Mouse (Mus musculus): ENCODE data around the gene Sftpd.

Gene Sftpd

DNA sequence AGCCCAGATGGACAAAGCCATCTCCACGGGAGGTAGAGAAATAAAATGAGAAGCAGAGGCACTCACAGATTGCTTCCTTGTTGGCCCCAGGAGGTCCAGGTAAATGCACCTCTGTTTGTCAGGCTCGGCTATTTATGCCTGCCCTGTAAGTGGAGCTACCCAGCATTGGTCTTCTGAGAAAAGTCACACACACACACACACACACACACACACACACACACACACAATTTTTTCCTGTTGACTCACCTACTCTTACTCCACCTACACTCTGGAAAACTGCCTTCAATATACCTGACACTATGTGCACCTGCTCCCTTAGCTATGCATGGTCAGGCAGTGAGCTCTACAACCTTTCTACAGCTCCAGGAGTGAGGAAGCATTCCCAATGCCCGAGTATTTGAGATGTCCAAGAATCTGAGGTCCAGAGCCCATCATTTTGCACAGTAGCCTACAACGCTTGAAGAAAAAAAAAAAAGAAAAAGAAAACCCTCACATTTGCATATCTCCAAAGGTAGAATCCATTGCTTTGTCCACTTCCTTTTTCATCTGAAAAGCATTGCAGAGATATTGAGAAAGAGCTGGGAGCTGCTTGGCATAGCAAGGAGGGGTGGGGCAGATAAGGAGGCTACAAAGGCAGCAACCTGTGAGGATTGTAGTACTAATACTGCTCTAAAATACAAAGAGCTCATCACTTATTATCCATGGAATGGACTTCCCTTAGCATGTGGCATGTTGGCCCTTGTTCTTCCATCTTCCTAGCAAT lies at the start of gene Sftpd:
TSS of gene Sftpd (minus strand) at position 91 of the 763 bp plus-strand sequence.
- no peak for DNase-seq

DNA sequence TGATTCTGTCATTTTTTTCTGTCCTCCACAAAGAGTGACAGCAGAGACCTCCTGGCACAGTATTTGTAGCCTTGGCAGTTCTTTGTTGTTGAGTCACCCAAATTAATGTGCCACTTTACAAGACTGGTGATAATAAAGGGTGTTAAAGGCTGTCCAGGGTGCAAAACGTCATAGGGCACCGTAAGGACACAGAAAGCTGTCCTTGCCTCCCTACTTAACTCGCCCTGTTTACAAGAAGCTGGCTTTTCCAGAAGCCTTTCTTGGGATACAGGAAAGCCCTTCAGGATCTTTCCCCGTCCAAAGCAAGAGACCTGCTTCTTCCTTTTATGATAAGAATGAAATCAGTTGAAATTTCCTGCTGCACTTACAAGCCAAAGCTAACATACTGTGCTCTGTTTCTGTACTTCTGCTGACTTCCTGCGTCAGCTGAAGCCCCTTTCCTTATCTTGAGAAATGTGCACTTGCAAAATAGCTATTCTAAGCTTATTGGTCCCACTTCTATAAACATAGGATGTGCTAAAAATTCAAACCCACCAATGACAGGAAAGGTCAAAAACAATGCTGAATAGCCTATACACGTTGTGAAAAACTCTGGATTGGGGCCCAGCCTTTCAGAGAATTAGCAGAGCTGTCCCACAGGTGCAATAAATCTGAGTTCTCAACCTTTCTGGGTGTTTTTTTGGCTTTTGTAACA lies 13.2 kb upstream of the Sftpd start:
- no peak for DNase-seq

DNA sequence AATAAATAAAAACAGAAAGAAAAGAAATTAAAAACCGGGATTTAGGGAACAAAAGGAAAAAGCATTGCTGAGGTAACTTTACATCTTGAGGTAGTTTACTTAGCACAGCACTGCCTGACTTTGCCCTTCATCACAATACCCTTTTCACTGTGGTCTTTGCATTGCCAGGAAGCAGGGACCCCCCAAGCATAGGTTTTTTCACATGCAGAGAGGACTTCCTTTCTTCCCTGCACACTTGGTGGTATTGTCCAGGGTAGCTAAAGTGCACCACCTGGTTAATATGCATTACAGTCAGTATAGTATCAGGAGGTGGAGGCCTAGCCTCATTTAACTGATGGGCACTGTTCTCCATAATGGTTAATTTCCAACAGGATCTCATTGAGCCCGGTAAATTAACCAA lies 4.5 kb upstream of the Sftpd start:
- no peak for DNase-seq

DNA sequence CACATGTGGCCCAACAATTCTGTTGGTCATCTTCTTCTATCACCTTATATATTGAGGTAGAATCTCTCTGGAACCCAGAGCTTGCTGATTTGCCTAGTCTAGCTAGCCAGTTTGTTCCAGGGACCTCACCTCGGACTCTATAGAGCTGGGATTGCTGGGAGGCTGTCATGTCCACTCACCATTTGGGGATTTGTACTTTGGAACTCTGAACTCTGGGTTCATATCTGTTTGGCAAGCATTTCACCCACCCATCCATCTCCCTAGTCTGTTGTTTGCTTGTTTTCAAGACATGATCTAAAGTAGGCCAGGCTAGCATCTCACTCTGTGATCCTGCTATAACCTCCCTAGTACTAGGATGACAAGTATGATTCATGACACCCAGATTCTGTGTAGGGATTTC lies 10.1 kb downstream of the Sftpd start:
- DNase-seq: no peak

DNA sequence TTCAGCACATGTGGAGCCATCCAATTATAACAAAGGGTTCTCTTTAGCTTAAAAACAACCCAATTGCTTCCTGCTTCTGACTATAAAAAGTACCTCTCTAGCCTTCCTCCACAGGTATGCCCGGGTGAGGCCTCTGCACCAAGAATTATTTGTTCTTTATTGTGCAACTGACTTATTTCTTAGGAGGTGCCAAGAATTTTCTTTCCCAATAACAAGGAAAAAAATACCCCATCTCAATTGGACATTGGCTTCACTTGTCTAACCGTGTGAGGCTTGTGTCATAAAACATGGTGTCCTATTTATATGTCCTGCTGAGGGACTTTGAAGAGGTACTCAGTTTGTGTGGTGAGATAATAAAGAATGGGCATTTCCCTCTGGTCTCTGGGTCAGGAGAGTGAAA lies 14.4 kb downstream of the Sftpd start:
- DNase-seq: no peak

DNA sequence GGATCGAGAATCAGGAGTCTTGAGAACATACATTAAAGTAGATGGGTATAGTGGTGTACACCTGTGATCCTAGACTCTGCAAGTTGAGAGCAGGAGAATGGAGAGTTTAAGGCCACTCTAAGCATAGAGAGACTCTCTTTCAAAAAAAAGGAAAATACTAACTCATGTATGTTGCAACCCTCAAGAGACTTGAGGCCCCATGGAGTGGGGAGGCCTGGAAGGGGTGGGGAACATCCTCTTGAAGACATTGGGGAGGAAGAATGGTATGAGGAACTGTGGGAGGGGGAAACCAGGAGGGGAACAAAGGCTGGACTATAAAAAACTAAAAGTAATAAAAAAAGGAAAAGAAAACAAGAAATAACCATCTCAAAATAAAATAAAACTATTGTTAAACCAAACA lies 16.4 kb downstream of the Sftpd start:
- DNase-seq: no peak

DNA sequence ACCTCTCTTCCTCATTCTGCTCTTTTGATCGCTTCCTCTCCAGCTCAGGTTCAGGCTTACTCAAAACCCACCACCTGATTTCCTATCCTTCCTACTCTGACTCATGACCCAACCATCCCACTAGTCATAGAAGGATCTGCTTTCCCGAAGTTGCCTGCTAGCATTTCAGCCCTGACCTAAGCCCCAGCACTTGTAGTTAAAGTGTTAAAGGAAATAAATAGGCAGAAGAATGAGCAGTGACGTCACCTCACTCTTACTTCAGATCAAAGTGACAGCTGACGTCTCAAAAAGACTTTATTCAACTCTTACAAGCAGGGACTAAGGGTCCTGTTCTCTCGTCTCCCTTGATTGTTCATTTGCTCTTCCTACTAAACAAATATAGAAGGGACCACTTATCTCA lies 17.7 kb downstream of the Sftpd start:
- DNase-seq: no peak

DNA sequence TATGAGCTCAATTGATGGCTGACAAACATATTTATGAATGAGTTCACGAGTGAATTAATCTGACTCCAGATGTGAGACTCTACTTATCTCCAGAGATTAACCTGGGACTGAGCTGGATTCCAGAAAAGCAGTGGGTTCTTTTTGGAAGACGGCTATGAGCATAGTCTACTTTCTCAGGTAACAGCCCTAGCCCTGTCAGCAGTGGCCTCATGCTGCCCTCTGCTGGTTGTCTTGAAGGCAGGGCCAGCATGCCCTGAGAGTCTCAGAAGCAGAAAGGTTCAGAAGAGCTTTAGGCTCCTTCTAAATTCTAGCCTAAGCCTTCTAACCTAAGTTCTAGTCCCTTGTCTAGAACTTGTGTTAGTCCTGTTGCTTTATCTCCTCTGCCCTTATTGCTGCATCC lies 22.3 kb downstream of the Sftpd start:
- peak; percentile 4 to 6 for DNase-seq

DNA sequence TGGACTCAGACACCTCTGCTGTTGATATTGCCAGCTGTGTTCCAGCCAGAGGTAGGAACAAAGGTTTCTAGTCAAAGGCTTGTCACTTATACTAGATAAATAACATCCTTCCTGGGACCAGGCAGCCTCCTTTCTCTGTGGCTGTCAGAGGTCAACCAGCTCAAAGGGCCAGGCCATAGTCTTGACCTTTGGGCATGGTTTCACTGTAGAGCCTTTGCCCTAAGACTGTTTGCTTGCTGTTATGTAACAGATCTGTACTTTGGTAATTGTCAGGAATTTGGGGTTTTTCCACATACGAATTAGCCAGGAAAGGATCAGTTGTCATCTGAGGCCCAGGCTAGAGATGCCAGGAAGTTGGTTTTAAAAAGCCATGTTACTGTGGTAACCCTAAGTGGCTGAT lies 24.2 kb downstream of the Sftpd start:
- DNase-seq: no peak

DNA sequence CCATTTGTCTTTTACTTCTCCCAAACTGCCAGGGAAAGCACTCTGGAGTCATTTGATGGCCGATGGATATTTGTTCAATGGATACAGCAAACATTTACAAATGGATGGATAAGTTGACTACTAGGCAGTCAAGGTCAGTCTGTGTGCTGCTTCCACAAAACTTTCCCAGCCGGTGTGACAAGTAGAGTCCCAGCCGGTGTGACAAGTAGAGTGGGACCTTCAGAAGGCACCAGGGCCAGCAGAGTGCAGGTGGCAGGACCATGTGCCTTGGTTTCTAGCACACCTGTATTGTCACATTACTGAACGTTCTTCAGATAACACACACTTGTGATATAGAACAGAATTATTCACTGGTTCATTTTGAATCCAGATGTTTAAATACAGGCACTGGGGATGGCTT lies 24.9 kb downstream of the Sftpd start:
- no peak for DNase-seq

DNA sequence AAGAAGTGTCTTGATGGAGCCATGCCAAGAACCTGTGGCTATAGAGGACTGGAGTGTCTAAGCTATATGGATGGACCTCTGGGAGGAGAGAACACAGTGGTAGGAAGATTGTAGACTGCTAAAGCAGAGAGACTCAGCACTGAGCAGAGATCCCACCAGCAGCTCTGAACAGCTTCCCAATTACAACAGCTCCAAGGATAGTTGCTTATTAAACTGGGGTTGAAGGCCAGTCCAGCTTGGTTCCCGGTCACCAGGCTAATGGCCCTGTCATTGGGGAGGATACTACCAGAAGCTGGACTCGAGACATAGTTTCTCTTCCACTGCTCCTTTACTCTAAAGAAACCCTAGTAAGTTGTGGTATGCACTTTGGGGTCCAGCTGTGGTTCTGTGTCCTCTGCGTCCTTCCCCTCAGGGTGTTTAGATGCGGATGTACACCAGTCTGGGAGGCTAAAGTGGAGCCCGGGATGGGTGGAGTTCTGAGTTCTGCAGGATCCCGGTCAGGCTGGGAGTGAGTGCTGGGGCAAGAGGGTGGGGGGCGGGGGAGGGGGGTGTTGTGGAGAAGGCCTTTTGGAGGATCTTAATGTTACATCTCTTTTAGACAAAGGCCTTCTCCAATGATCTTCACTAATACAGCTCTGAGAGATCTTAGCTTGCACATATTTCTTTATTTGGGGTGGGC lies 33.6 kb downstream of the Sftpd start, which contains the start of gene Mbl1:
TSS of gene Mbl1 (plus strand) at position 239 of the 679 bp plus-strand sequence.
- DNase-seq: no peak

DNA sequence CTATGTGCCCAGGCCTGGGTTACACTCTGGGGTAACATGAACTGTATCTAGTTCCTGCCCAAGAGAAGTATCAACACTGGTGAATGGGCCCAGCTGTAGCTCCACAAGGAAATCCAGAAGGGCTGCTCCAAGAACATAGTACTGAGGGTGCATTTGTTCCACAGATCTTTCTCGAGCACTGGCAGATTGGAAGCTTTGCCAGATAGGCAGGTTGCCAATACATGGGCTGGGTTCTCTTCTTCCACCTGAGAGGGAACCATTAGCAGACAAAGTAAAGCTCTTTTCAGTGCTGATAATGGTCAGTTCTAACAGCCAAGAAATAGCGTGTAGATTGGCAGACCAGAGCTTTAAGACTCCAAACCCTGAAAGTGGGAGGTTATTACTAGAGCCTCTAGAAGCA lies 37.6 kb downstream of the Sftpd start:
- no peak for DNase-seq

DNA sequence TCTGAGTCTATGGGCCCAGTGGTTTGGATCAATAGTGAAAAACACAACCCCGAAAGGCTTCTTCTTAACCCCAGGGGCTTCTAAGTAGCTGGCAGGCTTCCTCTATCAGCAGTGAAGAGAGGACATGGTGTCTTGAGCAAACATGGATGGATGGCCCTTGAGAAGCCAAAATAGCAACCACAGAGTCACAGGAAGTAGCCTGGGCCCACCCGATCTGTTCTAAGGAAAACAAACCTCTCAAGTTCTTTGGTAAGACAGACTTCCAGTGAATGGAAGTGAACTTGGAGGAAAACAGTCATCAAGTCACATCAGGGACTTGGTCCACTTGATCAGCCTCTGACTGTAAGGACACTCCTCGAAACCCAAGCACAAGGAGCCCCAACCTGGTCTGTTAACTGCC lies 38.0 kb downstream of the Sftpd start:
- DNase-seq: no peak

DNA sequence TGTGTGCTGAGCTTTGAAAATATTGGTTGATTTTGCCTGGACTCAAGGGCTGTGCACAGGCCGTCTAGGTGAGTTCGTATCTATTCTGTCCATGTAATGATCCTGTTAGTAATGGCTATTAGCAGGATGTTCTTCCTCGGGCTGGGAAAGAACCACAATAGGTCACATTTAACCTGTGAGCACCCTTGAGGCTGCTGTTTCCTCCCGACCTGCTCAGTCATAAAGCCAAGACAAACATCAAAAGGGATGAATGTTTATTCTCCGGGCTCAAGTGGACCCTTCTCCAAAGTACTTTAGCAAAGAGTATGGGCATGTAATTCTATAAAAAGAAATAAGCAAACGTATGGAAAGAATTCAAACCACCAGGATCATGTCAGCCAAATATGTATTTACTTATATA lies 38.9 kb downstream of the Sftpd start:
- no peak for DNase-seq

DNA sequence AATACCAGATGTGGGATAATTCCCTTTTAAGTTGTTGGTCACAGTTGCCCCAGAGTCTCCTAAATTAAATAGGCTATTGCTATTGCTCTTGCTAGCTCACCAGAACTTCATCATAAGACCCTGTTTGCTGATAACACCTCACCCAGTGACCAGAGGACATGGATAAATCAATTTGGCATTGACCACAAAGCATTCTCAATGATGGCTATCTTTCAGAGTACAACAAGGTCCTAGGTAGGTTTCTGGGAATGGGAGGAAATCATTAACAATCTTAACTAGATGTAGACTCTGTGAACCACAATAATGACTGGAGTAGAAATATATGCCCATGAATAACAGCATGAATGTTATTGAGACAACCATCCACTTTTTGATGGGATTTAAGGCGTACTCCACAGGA lies 44.3 kb downstream of the Sftpd start:
- DNase-seq: no peak

DNA sequence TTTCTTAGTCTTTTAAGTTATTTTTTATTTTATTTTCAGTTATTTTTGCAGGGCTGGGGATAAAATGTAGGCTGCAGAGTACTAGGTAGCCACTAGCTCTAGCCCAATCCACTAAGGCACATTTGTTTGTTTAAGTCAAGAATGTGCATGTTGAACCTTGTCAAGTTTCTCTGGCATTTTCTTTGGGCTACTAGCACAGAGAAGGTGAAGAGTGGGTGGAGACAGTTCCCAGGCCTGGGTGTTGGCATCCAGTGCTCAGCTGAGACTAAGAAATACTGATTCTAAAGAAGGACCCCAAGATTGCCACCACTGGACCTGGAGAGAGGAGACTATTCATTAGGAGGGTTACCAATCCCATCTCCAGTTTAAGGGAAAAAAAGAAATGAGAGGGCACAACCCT lies 47.9 kb downstream of the Sftpd start:
- no peak for DNase-seq

DNA sequence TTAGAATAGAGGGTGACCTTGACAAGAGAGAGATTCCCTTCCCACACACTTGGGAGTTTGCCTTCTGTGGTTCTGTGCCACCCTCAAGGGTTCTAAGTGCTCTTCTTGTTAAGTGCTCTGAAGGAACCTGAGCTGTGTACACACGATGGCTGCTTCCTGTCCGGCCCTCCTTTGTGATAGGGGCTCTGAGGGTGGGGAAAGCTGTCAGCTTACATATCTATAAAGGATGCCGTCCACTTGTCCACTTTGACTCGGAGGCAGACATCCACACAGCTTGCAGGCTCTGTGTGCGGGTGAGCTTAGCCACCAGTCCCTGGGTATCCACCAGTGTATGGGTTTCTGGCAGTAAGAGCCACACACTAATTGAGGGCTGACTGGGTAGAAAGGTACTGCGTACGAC lies 53.4 kb downstream of the Sftpd start, which contains the start of gene Sftpa1:
TSS of gene Sftpa1 (plus strand) at position 243 of the 400 bp plus-strand sequence.
- DNase-seq: no peak

DNA sequence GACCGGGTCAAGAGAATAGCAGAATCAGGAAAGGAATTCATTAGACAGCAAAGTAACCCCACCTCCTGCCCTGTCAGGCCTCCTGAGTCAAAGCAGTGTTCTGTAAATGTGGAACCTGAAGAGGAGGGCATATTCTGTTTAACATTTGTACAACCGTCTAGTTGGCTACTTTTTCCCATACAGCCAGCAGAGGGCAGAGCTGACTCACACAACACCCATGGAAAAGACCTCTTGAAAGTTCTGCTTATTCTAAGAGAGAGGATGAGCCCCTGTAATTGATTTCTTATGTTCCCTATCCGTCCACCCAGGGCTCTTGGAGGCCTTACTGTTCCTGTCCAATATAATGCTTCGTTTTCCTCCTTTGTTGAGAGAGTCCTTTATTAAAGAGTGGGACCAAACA lies 57.0 kb downstream of the Sftpd start:
- no peak for DNase-seq

DNA sequence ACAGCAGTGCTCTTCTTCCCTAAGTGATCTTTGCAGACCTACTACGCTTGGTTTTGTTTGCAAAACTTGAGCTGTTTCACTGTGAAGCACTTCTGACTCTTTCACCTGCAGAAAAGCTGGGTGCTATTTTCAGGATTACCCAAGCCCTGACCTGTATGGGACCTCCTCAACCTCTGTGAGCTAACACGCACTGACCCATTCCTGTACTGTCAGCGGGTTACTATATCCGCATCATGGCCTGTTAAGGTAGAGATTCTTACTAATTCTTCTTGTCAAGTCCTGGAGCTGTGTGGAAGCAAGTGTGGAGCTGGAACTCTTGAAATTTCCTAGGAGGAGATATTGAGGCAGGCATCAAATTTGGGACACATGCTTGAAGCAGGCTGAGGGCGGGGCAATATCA lies 60.3 kb downstream of the Sftpd start:
- DNase-seq: no peak

All from cerebellum, postnatal 36 days (tissue).